Mouse (Mus musculus) lung, postnatal 0 days (tissue): ENCODE results near the gene Gm27029. TPM values are rescaled to one million over a fixed set of nuclear protein-coding genes. Genes with fewer than 3 reads are reported as not detected.
"Not testable (repeated sequence)": the region's sequence is repeated elsewhere in the genome, so short reads cannot be mapped to it uniquely, and the experiment has no call there.

ENCODE experiments used
- ATAC-seq: fragments of 200-750 bp; cut with Nextera tagmentation; 2 replicates; pipeline ENCODE4 v1.8.0; 2017; ENCODE audit warnings: moderate library complexity
- DNase-seq: peaks from one replicate; pipeline ENCODE4 v3.0.0-alpha.2; 2016; ENCODE audit warnings: low spot score
- H3K27ac ChIP-seq: fragments of 300-500 bp; sonication (generic); 2 replicates; pipeline ENCODE4 v1.5.1; 2014; ENCODE audit warnings: antibody characterized with exemption, mild to moderate bottlenecking, low read length, mixed read lengths
- H3K27me3 ChIP-seq: fragments of 300-500 bp; sonication (generic); replicated peaks from 2 replicates; pipeline ENCODE4 v1.6.1; 2014; ENCODE audit warnings: low read length, mixed read lengths; ENCODE audit not compliant: insufficient read depth
- H3K36me3 ChIP-seq: fragments of 300-500 bp; sonication (generic); 2 replicates; pipeline ENCODE4 v1.6.1; 2014; ENCODE audit warnings: low read length, mixed read lengths; ENCODE audit not compliant: insufficient read depth
- H3K4me1 ChIP-seq: fragments of 300-500 bp; sonication (generic); 2 replicates; pipeline ENCODE4 v1.6.1; 2014; ENCODE audit warnings: antibody characterized with exemption, low read depth, low read length, mixed read lengths; ENCODE audit not compliant: insufficient read depth
- H3K4me2 ChIP-seq: fragments of 300-500 bp; sonication (generic); replicated peaks from 2 replicates; pipeline ENCODE4 v1.6.1; 2014; ENCODE audit warnings: low read depth, mild to moderate bottlenecking, low read length, moderate library complexity, mixed read lengths
- H3K4me3 ChIP-seq: fragments of 300-500 bp; sonication (generic); 2 replicates; pipeline ENCODE4 v1.5.1; 2014; ENCODE audit warnings: low read depth, low read length
- H3K9ac ChIP-seq: fragments of 300-500 bp; sonication (generic); replicated peaks from 2 replicates; pipeline ENCODE4 v1.6.1; 2014; ENCODE audit warnings: low read depth, mild to moderate bottlenecking
- H3K9me3 ChIP-seq: fragments of 300-500 bp; sonication (generic); 2 replicates; pipeline ENCODE4 v1.6.1; 2016; ENCODE audit warnings: low read length, mixed read lengths
- CTCF ChIP-seq: IDR thresholded peaks from 2 replicates; pipeline ENCODE4 v1.5.1; 2016; ENCODE audit warnings: antibody characterized with exemption, mild to moderate bottlenecking
- EP300 ChIP-seq: IDR thresholded peaks from 2 replicates; pipeline ENCODE4 v1.6.1; 2016; ENCODE audit warnings: antibody characterized with exemption, mild to moderate bottlenecking, control low read depth
- WGBS: fragments of 180-500 bp; shearing (Covaris S2); extraction: QIAGEN DNeasy Blood & Tissue Kit; methylation state at CpG from one replicate; pipeline ENCODE4 v1.1.7; 2014; 5-methylcytosine and 5-hydroxymethylcytosine counted together
- polyA plus RNA-seq: library from polyadenylated mRNA; unstranded; fragments of >200 nt; fragmentation: Nextera tagmentation; extraction: Ambion mirVana; gene quantifications from 2 replicates; pipeline ENCODE4 v1.2.1, GENCODE M21; 2015

The Gm27029 gene
- polyA plus RNA-seq, 1 experiment from 2014 or later, result 2.6 TPM

DNA sequence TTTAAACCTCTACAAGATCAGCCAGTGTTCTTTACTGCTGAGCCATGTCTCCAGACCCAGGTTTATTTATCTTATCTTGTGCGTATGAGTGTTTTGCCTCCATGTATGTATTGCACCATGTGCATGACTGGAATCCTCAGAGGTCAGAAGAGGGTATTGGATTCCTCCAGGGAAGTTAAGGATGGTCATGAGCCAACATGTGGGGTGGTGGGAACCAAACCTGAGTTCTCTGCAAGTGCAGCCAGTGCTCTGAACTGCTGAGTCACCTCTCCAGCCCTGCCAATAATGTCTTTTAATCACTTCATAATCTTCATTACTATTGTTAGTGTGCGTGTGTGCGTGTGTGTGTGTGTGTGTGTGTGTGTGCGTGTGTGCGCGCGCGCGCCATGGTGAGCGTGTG, 26.9 kb upstream of the Gm27029 start:
- Histone ChIP-seq H3K9ac (no peak overlapping the region), H3K4me1 (peaks cover 9% of the 10 kb centered on the region; the same call in 1 of the 2 replicates), H3K4me3 (no peak overlapping the region), H3K4me2 (no peak overlapping the region), H3K36me3 (no peaks in the 10 kb centered on the region), H3K9me3 (no peaks in the 10 kb centered on the region), H3K27ac (no peak overlapping the region), H3K27me3 (no peaks in the 10 kb centered on the region)
- TF ChIP-seq CTCF, result no peak
- no peak for TF ChIP-seq EP300
- WGBS, result 92% methylated on average over 10 of the region's 10 CpGs
- no peak for DNase-seq
- no peak for ATAC-seq

DNA sequence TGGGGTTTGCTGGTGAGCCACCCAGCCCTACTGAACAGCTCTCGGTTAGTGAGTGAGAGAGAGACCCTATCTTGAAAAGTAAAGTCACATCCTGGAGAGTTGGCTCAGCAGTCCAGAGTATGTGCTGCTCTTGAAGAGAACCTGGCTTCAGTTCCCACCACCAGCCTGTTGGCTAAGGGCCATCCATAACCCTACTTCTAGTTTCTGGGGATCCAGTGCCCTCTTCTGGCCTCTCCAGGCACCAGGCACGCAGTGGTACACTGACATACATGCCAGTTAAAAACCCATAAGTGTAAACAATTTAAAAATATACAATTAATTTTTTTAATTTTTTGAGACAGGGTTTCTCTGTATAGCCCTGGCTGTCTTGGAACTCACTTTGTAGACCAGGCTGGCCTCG, 25.8 kb upstream of the Gm27029 start:
- ATAC-seq (no peak), DNase-seq (no peak)
- Histone ChIP-seq H3K9ac (no peak overlapping the region), H3K4me3 (no peak overlapping the region), H3K36me3 (no peaks in the 10 kb centered on the region), H3K4me2 (no peak overlapping the region), H3K27ac (no peak overlapping the region), H3K4me1 (peaks cover 9% of the 10 kb centered on the region; the same call in 1 of the 2 replicates), H3K9me3 (no peaks in the 10 kb centered on the region), H3K27me3 (no peaks in the 10 kb centered on the region)
- 79% methylated on average over 3 of the region's 3 CpGs for WGBS
- TF ChIP-seq CTCF (peak; percentile 55), EP300 (no peak)

GRCm38 (mm10) chr11:101449596-101449995, 25.0 kb upstream of the Gm27029 start:
- ATAC-seq, H3K36me3 ChIP-seq, H3K4me1 ChIP-seq, H3K9ac ChIP-seq, DNase-seq, H3K27me3 ChIP-seq, H3K9me3 ChIP-seq, H3K4me3 ChIP-seq: not testable (repeated sequence)
- 70% methylated on average over 4 of the region's 4 CpGs for WGBS
- 0 out of 2 replicates have a peak overlapping the region, but pooled peaks have one; percentile 91 for H3K27ac ChIP-seq
- peak overlapping the region; percentile 50; the same call in 1 of the 2 replicates for H3K4me2 ChIP-seq

DNA sequence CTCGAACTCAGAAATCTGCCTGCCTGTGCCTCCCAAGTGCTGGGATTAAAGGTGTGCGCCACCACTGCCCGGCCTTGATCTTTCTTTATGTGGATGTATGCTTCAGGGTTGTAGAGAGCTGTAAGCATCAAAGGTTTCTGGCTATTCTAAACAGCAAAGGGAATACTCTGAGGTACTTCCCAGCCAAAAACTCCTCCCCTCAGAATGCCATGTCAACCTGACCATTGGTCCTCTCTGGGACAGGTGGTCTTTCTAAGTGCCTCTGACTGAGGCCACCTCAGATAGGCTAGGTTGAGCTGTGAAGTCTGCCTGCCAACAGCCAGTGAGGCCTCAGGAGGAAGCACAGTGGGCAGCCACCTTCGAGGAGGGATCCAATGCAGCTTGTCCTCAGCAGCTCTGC, 24.3 kb upstream of the Gm27029 start:
- peak overlapping the region; percentile 50 for H3K4me2 ChIP-seq
- no peaks in the 10 kb centered on the region for H3K27me3 ChIP-seq
- peak overlapping the region; percentile 91 for H3K27ac ChIP-seq
- TF ChIP-seq EP300 (no peak), CTCF (no peak)
- ATAC-seq (peak; percentile 46), DNase-seq (peak; percentile 40)
- no peaks in the 10 kb centered on the region for H3K9me3 ChIP-seq
- peaks cover 9% of the 10 kb centered on the region; the same call in 1 of the 2 replicates for H3K4me1 ChIP-seq
- H3K4me3 ChIP-seq, result peak overlapping the region; percentile 52
- H3K9ac ChIP-seq, result peak overlapping the region; percentile 46
- peaks cover 8% of the 10 kb centered on the region; the same call in 1 of the 2 replicates for H3K36me3 ChIP-seq
- WGBS, result 66% methylated on average over 4 of the region's 4 CpGs

- 8% methylated on average over 10 of the region's 10 CpGs for WGBS
- H3K36me3 ChIP-seq, result peaks cover 14% of the 10 kb centered on the region; the same call in 1 of the 2 replicates
- ATAC-seq (peak; percentile 93), DNase-seq (peak; percentile 97)
- H3K27ac ChIP-seq, result peak within 1 kb of the TSS; percentile 91
- no peaks in the 10 kb centered on the region for H3K27me3 ChIP-seq
- peak within 1 kb of the TSS; percentile 52 for H3K4me3 ChIP-seq
- H3K4me2 ChIP-seq, result peak within 1 kb of the TSS; percentile 50
- H3K9ac ChIP-seq, result peak within 1 kb of the TSS; percentile 46
- no peaks in the 10 kb centered on the region for H3K9me3 ChIP-seq
- TF ChIP-seq EP300 (peak; percentile 40; the same call in 1 of the 2 replicates), CTCF (0 out of 2 replicates have a peak, but pooled peaks have one; percentile 6)
- peaks cover 9% of the 10 kb centered on the region; the same call in 1 of the 2 replicates for H3K4me1 ChIP-seq
Measured at GRCm38 (mm10) chr11:101448274-101448746, 23.7 kb upstream of the Gm27029 start, which contains the start of gene Ifi35. Gene Ifi35, plus strand, starts transcription at chr11:101448407.

GRCm38 (mm10) chr11:101447786-101448185, 23.2 kb upstream of the Gm27029 start:
- TF ChIP-seq CTCF, result no peak
- no peak for TF ChIP-seq EP300
- H3K4me2 ChIP-seq, result no peak overlapping the region
- no peaks in the 10 kb centered on the region for H3K9me3 ChIP-seq
- no peak overlapping the region for H3K9ac ChIP-seq
- H3K4me1 ChIP-seq, result peaks cover 9% of the 10 kb centered on the region; the same call in 1 of the 2 replicates
- ATAC-seq (no peak), DNase-seq (no peak)
- peak overlapping the region; percentile 52; the same call in 1 of the 2 replicates for H3K4me3 ChIP-seq
- no peaks in the 10 kb centered on the region for H3K27me3 ChIP-seq
- WGBS, result 84% methylated on average over 5 of the region's 5 CpGs
- H3K36me3 ChIP-seq, result peaks cover 14% of the 10 kb centered on the region; the same call in 1 of the 2 replicates
- peak overlapping the region; percentile 91; the same call in 1 of the 2 replicates for H3K27ac ChIP-seq

DNA sequence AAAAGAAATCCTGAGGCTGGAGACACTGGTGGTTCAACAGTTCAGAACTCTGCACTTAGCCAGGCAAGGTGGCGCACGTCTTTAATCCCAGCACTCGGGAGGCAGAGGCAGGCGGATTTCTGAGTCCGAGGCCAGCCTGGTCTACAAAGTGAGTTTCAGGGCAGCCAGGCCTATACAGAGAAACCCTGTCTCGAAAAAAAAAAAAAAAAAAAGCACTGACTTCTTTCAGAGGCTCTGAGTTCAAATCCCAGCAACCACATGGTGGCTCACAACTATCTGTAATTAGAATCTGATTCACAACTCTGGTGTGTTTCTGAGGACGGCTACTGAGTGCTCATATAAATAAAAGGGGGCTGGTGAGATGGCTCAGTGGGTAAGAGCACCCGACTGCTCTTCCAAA, 22.3 kb upstream of the Gm27029 start:
- WGBS, result 89% methylated on average over 8 of the region's 8 CpGs
- peaks cover 14% of the 10 kb centered on the region; the same call in 1 of the 2 replicates for H3K36me3 ChIP-seq
- not testable (repeated sequence) for H3K27ac ChIP-seq, ATAC-seq, DNase-seq, H3K9me3 ChIP-seq, H3K4me2 ChIP-seq, H3K4me1 ChIP-seq, H3K27me3 ChIP-seq, H3K4me3 ChIP-seq, H3K9ac ChIP-seq
